Comparison of ENCODE assay signal across 8 mouse cellular contexts in the genomic region with DNA sequence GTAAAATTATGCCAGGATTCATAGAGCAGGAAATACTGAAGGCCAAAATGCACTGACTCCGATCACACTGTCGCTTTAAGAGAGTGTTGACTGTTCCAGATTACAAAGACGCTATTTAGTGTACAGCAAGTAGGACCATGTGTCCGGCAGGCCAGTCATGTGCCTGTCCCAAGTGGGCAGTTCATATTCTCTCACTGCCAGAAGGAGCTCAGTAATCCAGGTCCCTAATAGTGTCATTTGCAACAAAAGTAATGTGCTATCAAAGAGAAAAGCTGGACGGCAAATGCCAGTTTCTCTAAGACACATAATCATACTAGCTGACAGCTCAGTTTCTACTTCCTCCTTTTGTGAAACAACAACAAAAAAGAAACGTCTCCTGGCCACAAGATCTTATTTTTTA. TPM values are rescaled to one million over a fixed set of nuclear protein-coding genes. Genes with fewer than 3 reads are reported as not detected.
DNase-seq lines count a peak whose midpoint lies in the region; ATAC-seq and TF ChIP-seq lines count a peak whose summit lies in the region.

No protein-coding gene starts in this region.

- TF ChIP-seq CTCF in layer of hippocampus, adult 2 months (conservative IDR thresholded peaks at IDR 0.05): no peak
- no peak for TF ChIP-seq CTCF in hindbrain, postnatal 0 days (IDR thresholded peaks at IDR 0.05; ENCODE audit: low read depth)
- TF ChIP-seq CTCF in liver, postnatal 0 days (IDR thresholded peaks at IDR 0.05; ENCODE audit: low read depth): no peak

- no peaks in the 10 kb centered on the region for H3K36me3 ChIP-seq in embryonic facial prominence, embryonic 15.5 days
- no peaks in the 10 kb centered on the region for H3K36me3 ChIP-seq in hindbrain, postnatal 0 days (ENCODE audit: insufficient read depth, low read length)
- no peaks in the 10 kb centered on the region for H3K36me3 ChIP-seq in liver, postnatal 0 days (replicated peaks; ENCODE audit: insufficient read depth, low read length)
- no peaks in the 10 kb centered on the region for H3K36me3 ChIP-seq in splenic B cell, adult 2 months (ENCODE audit: control insufficient read depth, insufficient read depth, low read length, poor library complexity, severe bottlenecking)

- H3K9ac ChIP-seq in embryonic facial prominence, embryonic 15.5 days: no peak overlapping the region
- no peak overlapping the region for H3K9ac ChIP-seq in hindbrain, postnatal 0 days (replicated peaks; ENCODE audit: low read length)
- peak overlapping the region; percentile 87 for H3K9ac ChIP-seq in liver, postnatal 0 days (replicated peaks)

- no peak for ATAC-seq in embryonic facial prominence, embryonic 15.5 days (ENCODE audit: insufficient number of reproducible peaks, low FRiP score, low TSS enrichment, low read depth)
- no peak for ATAC-seq in hindbrain, postnatal 0 days
- no peak for ATAC-seq in liver, postnatal 0 days
- ATAC-seq in granulocyte monocyte progenitor cell, adult 5-6 weeks (replicated peaks; ENCODE audit: poor library complexity, severe bottlenecking): no peak

- peak overlapping the region; percentile 73 for H3K4me2 ChIP-seq in embryonic facial prominence, embryonic 15.5 days (replicated peaks)
- peak overlapping the region; percentile 69 for H3K4me2 ChIP-seq in hindbrain, postnatal 0 days (ENCODE audit: low read depth, low read length)
- H3K4me2 ChIP-seq in liver, postnatal 0 days (ENCODE audit: low read depth, low read length): peak overlapping the region; percentile 94

- no peaks in the 10 kb centered on the region for H3K9me3 ChIP-seq in embryonic facial prominence, embryonic 15.5 days (replicated peaks)
- H3K9me3 ChIP-seq in hindbrain, postnatal 0 days (ENCODE audit: low read length): no peaks in the 10 kb centered on the region
- no peaks in the 10 kb centered on the region for H3K9me3 ChIP-seq in liver, postnatal 0 days (ENCODE audit: low read length)

- peak overlapping the region; percentile 4; the same call in 1 of the 2 replicates for H3K4me3 ChIP-seq in layer of hippocampus, adult 2 months
- peak overlapping the region; percentile 19 for H3K4me3 ChIP-seq in embryonic facial prominence, embryonic 15.5 days (replicated peaks)
- no peak overlapping the region for H3K4me3 ChIP-seq in hindbrain, postnatal 0 days (ENCODE audit: low read length)
- H3K4me3 ChIP-seq in liver, postnatal 0 days (ENCODE audit: low read depth, low read length): peak overlapping the region; percentile 91

- no peak for DNase-seq in layer of hippocampus, adult 2 months (ENCODE audit: low spot score in 2 of 2)
- DNase-seq in layer of hippocampus, adult 8-10 months (ENCODE audit: low spot score in 2 of 2): no peak
- DNase-seq in hindbrain, postnatal 0 days (ENCODE audit: low spot score): peak; percentile 44
- DNase-seq in liver, postnatal 0 days: peak; percentile 39
- peak; percentile 48 for DNase-seq in splenic B cell, adult 2 months (ENCODE audit: low read depth, low spot score)
- DNase-seq in layer of hippocampus, postnatal 25 days (ENCODE audit: extremely low spot score in 1 of 2, low spot score in 1 of 2): no peak

- WGBS in embryonic facial prominence, embryonic 15.5 days: 22% methylated on average over 6 of the region's 6 CpGs
- 16% methylated on average over 6 of the region's 6 CpGs for WGBS in hindbrain, postnatal 0 days
- 9% methylated on average over 6 of the region's 6 CpGs for WGBS in liver, postnatal 0 days (ENCODE audit: insufficient replicate concordance)

- peaks cover 25% of the 10 kb centered on the region for H3K4me1 ChIP-seq in embryonic facial prominence, embryonic 15.5 days
- peaks cover 12% of the 10 kb centered on the region for H3K4me1 ChIP-seq in hindbrain, postnatal 0 days (ENCODE audit: insufficient read depth, low read length)
- peaks cover 46% of the 10 kb centered on the region for H3K4me1 ChIP-seq in liver, postnatal 0 days (ENCODE audit: insufficient read depth)

- H3K27me3 ChIP-seq in embryonic facial prominence, embryonic 15.5 days: no peaks in the 10 kb centered on the region
- no peaks in the 10 kb centered on the region for H3K27me3 ChIP-seq in hindbrain, postnatal 0 days (ENCODE audit: insufficient read depth, low read length)
- H3K27me3 ChIP-seq in liver, postnatal 0 days (ENCODE audit: insufficient read depth, low read length): no peaks in the 10 kb centered on the region
- H3K27me3 ChIP-seq in splenic B cell, adult 2 months (ENCODE audit: control insufficient read depth, insufficient read depth, low read length, poor library complexity, severe bottlenecking): no peaks in the 10 kb centered on the region

- H3K27ac ChIP-seq in layer of hippocampus, adult 2 months: peak overlapping the region; percentile 85
- peak overlapping the region; percentile 95 for H3K27ac ChIP-seq in embryonic facial prominence, embryonic 15.5 days (replicated peaks)
- H3K27ac ChIP-seq in hindbrain, postnatal 0 days: no peak overlapping the region
- H3K27ac ChIP-seq in liver, postnatal 0 days (ENCODE audit: low read depth): peak overlapping the region; percentile 88

- no peak for TF ChIP-seq EP300 in liver, postnatal 0 days (IDR thresholded peaks at IDR 0.05; ENCODE audit: low read depth)

RNA-seq across cellular contexts. Expression of a gene that starts 1.3 kb away (rescaled TPM):
- 10 to 100 TPM; 85.8 to 96.9 TPM for total RNA-seq in layer of hippocampus, adult 2 months (2021)
- 10 to 100 TPM; 87.0 to 94.5 (median 92.4) TPM for total RNA-seq in layer of hippocampus, adult 8-10 months (2022)
- polyA plus RNA-seq in embryonic facial prominence, embryonic 15.5 days (2015; fragmentation: Nextera tagmentation; extraction: Ambion mirVana): 256 and 268 TPM in 2 replicates
- 121 and 129 TPM in 2 replicates for total RNA-seq in hindbrain, postnatal 0 days (2014; rRNA removed)
- polyA plus RNA-seq in hindbrain, postnatal 0 days (2015; fragmentation: Nextera tagmentation; extraction: Ambion mirVana): 140 and 143 TPM in 2 replicates
- polyA plus RNA-seq in liver, postnatal 0 days (2015; fragmentation: Nextera tagmentation; extraction: Ambion mirVana): 58.5 and 68.2 TPM in 2 replicates
- 10 to 100 TPM; 86.8 to 99.2 TPM for total RNA-seq in layer of hippocampus, postnatal 25 days (2021)
- 284 and 329 TPM in 2 replicates for total RNA-seq in granulocyte monocyte progenitor cell, adult 5-6 weeks (2014; fragmentation: Nextera tagmentation)
- 441 and 484 TPM in 2 replicates for total RNA-seq in granulocyte monocyte progenitor cell, adult 5-6 weeks (2017)

Comparison
In these comparisons a context has a peak if more than half of its experiments do, and no peak if none do; other contexts are left out.
1. DNase-seq: peak in hindbrain, postnatal 0 days (single experiment), liver, postnatal 0 days (single experiment) and splenic B cell, adult 2 months (single experiment); none in layer of hippocampus, adult 2 months (0 of 2), layer of hippocampus, adult 8-10 months (0 of 2) and layer of hippocampus, postnatal 25 days (0 of 2).
2. Peak in every context shown above with its lines, with median percentiles within 50 percentile points of each other: H3K4me2 ChIP-seq.